Mouse (Mus musculus) heart, adult 8-10 months (tissue): Measurements from ENCODE around the gene Gatd1. TPM values are rescaled to one million over a fixed set of nuclear protein-coding genes. Genes with fewer than 3 reads are reported as not detected.
"Not testable (repeated sequence)": the region's sequence is repeated elsewhere in the genome, so short reads cannot be mapped to it uniquely, and the experiment has no call there.

ENCODE experiments used
- DNase-seq: peaks from one replicate; pipeline ENCODE4 v3.0.0; 2022; ENCODE audit warnings: low spot score
- total RNA-seq, 4 experiments: library from RNA; stranded (reverse); gene quantifications; 2 replicates each; pipeline ENCODE4 v1.2.4; 2022

The Gatd1 gene
- 10 to 100 TPM; 13.3 to 16.0 (median 14.8) TPM for total RNA-seq

DNA sequence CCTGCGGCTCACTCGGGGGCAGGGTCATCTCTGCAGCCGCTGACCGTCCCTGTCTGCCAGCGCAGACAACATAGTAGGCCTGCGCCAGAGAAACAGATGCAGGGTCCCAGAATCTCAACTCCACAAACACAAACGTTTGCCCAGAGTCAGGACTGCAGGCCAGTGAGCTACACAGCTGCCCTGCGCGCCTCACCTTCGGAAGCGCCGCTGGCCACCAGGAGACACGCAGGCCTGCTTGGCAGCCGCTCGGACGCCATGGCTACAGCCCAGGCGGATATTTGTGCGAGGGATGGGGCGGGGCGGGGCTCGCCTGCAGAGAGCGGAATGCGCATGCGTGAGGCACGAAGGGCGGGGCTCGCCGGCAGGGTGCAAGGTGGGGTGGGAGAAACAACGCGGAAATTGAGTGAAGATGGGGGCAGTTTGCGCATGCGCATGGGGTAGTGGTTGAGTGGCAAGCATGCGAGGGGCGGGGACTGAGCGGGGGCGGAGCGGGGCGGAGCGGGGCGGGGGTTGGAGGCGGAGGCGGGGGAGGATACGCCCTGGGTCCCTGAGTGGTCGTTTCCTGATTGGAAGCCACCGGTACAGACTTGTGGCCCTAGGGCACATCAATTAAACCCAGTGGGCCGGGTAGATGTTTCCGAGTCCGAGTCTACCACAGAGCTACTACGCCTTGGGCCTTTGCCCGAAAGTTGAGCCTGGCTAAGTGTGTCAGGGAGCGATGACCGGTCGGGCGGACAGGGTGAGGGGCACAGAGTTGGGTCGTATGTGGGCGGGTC lies at the start of gene Gatd1:
Gene Gatd1, minus strand, starts transcription at position 328 of the 776 bp plus-strand sequence.
- peak; percentile 98 for DNase-seq

DNA sequence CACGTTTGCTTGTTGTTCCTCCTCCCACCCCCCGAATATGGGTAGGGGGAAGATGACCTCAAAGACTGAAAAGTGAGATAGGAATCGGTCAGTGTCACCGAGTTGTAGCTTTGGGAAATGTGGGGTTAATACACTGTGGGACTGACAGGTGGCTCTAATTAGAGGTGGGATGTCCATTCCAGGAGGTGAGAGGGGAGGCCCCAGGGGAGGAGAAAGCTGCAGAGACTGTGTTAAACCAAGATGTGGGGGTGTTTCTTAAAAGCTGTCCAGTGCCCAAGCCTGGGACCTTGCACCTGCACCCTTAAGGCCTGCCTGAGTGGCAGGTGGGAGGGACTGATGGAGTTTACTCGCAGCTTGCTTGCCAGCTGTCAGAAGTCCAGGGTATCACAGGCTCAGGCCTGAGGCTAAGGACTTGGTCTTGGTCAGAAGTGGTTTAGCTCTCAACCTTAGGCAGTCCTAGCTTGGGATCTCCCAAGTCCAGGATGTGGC lies 48.4 kb upstream of the Gatd1 start:
- DNase-seq = no peak

DNA sequence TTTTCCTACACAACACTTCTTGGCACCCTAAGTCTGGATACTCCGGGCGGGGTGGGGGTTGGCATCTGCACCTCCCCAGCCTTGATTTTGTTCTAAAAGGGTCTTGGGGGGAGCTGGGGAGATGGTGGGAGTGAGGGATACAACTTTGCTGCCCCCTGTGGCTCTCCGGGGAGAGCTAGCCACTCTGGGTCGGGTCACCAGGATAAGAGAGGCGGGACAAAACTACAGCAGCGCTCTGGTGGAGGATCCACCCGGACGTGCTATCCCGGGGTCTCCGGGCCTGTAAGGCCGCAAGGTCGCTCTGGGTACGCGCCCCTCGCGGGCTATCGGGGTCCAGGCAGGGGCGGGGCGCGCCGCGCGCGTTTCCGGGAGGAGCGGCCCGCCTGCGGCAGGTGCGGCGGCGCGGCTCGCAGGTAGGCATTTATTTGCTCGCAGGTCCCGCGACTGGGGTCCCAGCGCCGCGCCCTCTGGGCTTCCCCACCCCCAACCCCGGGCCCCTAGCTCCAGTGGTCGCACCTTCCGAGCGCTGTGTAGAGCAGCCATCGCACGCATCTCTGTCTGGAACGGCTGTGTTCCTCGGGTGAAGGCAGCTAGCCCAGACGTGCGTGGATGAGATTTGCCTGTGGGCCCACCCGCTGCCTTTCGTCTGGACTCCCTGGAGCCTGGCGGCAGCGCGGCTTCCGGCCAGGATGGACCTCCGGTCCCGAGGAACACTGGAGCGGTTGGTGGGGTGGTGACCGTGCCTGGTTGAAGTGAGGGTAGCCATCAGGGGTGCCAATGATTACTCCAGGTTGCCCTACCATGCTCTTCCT lies 47.8 kb upstream of the Gatd1 start:
- no peak for DNase-seq

DNA sequence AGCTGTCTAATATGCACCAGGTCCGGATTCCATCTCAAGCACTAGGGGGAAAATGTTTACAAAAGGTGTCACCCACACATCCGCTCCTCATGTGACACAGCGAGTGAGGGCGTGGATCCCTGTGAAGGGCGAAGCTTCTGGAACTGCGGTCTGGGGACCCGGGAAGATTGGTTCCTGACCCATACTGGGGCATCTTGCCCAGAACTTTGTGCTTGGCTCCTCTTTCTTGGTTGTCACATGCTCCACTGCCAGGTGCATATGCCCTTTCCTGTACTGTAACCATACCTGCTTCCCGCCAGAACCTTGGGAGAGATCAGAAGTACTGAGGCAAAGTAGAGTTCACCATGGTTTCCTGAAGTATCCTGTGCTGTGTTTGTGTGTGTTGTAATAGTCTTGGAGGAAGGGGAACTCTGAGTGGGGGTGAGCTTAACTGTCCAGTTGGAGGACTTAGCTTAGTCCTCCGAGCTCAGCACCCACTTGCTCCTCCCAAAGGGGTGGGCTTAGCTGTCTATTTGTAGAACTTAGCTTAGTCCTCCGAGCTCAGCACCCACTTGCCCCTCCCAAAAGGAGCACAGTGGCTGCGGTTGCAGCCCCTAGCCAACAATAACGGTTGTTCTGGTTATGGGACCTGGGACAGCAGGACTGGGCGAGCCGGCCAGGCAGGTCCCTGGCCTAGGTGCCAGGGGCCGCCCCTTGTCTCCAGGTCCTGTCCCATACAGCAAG lies 46.6 kb upstream of the Gatd1 start, which contains the start of gene Cracr2b:
Gene Cracr2b, plus strand, starts transcription at position 704 of the 723 bp plus-strand sequence.
- no peak for DNase-seq

DNA sequence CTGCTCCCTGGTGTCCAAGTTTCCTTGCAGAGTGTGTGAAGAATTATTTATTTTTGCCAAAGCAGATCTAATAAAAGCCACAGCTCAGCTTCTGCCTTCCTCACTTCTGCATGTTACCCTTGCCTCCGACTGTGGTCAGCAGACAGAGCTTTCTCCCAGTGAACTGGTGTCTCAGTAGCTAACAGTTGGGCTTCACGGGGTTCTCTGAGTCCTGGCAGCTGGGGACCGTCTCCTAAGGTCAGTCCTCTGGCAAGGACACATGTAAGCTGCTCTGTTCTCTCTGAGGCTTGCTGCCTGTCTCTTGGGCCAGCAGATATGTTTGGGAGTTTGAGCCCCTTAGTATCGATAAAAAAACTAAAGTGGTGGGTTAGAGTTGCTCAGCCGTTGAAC lies 46.1 kb upstream of the Gatd1 start:
- no peak for DNase-seq

DNA sequence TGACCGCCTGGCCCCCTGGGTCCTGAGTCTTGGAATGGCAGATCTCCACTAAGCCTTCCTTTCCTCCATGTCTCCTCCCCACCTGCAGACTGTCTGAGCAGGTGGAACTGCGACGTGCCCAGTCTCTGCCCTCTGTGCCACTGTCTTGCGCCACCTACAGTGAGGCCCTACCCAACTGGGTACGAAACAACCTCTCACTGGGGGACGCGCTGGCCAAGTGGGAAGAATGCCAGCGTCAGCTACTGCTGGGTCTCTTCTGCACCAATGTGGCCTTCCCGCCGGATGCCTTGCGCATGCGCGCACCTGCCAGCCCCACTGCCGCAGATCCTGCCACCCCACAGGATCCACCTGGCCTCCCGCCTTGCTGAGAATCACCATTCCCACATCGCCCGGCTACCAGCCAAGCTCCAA lies 45.4 kb upstream of the Gatd1 start:
- DNase-seq = no peak

DNA sequence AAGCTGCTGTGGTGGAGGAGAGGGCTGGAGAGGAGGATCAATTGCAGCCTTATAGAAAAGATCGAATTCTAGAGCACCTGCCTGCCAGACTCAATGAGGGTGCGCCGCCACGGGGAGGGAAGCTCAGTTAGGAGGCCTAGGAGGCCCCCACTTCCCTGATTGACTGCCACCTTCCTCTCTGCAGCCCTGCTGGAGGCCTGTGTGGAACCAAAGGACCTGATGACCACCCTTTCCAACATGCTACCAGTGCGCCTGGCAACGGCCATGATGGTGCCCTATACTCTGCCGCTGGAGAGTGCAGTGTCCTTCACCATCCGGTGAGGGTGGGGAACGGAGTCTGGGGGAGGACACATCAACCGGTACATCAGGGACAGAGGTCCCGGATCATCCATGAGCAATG lies 44.7 kb upstream of the Gatd1 start:
- no peak for DNase-seq

DNA sequence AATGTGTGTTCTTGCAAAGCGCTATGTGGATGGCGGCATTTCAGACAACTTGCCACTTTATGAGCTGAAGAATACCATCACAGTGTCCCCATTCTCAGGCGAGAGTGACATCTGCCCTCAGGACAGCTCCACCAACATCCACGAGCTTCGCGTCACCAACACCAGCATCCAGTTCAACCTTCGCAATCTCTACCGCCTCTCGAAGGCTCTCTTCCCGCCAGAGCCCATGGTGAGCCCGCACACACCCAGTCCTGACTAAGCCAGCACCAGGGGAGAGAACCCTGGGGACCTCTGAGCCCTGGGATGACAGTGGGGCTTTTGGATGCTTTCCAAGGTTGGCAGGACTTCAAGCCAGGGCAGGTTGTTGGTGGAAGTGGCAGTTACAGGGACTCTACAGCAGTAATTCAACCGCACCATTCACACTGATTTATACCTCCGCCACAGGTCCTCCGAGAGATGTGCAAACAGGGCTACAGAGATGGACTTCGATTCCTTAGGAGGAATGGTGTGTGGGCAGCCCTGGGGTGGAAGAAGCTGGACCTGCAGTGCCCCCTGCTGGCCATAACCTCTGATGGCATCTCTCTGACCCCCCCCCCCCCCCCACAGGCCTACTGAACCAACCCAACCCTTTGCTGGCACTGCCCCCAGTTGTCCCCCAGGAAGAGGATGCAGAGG lies 44.2 kb upstream of the Gatd1 start:
- DNase-seq = peak; percentile 44

DNA sequence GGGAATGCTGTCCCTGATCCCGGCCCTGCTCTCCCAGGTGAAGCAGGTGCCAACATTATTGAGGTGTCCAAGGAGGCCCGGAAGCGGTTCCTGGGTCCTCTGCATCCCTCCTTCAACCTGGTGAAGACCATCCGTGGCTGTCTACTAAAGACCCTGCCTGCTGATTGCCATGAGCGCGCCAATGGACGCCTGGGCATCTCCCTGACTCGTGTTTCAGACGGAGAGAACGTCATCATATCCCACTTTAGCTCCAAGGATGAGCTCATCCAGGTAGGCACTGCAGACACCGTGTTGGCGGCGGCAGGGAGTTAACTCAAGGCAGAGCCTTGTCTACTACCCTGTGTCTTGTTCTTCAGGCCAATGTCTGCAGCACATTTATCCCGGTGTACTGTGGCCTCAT lies 43.3 kb upstream of the Gatd1 start:
- no peak for DNase-seq

DNA sequence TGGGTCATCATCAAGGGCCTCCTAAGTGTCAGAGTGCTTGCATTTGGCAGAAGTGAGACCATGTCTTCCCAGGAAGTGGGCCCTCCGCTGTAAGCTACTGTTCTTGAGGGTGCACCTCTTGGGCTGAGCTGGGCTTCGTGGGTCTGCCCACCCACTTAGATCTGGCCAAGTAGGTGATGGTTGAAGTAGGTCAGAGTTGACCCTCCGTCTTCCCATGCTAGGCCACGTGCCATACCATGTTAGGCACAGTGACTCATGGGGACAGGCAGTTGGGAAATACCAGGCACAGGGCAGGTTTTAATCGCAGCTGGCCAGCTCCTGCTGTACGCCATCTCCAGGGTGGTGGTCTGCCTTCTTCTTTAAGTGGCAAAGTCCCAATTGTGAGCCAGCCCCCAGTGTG lies 42.8 kb upstream of the Gatd1 start:
- no peak for DNase-seq

DNA sequence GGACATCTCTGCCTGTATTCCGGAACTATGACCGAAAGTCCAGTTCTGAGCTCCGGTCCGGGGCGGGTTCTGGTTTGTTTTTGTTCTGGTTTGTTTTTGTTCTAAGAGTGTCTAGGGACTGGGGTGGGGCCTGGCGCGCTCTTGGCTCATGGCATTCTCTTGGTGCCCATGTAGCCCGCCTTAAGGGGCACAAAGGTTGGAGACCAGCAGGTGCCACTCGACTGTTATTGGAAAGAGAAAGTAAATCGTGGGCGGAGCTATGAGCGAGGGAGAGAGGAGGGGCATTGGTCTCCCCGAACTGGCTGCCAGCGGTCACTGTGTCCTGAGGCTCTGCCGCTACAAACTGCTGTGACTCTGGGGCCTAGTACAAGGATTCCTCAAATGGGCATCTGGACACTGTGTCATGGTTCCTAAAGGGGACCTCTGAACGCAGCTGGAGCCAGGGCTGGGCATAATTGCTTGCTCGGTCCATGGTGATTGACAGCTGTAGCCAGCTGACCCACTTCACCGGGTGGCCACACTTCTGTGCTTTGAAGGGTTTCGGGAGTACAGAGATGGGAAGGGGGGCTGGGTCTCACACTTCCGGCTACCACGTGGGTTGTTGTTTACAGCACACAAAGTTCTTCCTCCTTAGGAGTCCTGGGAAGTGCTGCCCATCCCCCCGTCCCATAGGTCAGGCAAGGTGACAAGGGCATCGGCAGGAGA lies 41.8 kb upstream of the Gatd1 start:
- peak; percentile 88 for DNase-seq

DNA sequence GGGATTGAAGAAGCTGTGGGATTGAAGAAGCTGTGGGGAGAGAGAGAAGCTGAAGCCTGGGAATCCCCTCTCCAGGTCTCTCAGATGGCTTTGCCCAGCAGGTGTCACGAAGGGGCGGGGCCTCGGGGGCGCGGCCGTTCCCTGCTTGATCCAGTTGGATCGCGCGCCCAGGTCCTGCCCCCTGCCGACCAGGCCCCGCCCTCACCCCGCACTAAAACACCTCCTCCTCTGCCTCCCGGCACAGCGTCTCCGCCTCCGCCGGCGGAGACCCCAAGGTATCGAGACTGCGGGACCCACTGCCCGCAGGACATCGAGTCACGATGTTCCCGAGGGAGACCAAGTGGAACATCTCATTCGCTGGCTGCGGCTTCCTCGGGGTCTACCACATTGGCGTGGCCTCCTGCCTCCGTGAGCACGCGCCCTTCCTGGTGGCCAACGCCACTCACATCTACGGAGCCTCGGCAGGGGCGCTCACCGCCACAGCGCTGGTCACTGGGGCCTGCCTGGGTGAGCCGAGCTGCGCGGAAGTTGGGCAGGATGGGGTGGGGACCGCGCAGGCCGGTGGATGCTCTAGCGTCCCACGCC lies 41.1 kb upstream of the Gatd1 start, which contains the start of gene Pnpla2:
Gene Pnpla2, plus strand, starts transcription at position 232 of the 585 bp plus-strand sequence.
- peak; percentile 91 for DNase-seq

DNA sequence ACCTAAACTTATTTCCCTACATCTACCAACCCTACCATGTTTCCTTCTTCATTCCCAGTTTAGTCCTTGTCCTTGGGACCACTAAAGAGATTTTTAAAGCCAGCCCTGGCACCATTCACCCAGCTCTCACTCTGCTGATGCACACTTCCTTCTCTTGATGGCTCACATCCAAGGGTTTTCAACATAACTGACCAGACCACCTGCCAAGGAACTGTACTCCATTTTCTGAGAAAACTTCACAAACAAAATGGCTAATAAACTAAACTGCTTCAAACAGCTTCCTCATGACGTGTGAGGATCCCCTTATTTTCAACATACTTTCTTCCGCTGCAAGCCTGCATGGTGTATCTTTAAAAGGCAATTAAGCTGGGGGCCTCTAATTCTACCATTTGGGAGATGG lies 39.7 kb upstream of the Gatd1 start:
- DNase-seq = no peak

DNA sequence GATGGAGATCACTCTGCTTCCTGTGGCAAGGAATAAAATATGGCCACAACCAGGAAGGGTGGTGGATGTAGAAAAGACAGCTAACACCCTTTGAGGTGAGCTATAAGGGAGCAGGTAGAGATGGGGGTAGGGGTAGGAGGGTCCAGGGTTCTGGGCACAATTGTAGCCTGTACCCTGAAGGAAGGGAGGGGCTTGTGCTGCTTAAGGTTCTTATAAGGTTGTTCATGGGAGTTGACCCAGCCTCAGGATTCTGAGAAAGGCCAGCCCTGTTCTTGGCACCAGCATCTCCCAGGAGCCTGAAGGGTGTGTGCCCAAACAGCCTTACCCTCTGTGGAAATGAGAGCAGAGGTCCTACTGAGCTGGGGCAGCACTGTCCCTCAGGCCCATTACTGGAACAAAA lies 38.0 kb upstream of the Gatd1 start:
- no peak for DNase-seq

DNA sequence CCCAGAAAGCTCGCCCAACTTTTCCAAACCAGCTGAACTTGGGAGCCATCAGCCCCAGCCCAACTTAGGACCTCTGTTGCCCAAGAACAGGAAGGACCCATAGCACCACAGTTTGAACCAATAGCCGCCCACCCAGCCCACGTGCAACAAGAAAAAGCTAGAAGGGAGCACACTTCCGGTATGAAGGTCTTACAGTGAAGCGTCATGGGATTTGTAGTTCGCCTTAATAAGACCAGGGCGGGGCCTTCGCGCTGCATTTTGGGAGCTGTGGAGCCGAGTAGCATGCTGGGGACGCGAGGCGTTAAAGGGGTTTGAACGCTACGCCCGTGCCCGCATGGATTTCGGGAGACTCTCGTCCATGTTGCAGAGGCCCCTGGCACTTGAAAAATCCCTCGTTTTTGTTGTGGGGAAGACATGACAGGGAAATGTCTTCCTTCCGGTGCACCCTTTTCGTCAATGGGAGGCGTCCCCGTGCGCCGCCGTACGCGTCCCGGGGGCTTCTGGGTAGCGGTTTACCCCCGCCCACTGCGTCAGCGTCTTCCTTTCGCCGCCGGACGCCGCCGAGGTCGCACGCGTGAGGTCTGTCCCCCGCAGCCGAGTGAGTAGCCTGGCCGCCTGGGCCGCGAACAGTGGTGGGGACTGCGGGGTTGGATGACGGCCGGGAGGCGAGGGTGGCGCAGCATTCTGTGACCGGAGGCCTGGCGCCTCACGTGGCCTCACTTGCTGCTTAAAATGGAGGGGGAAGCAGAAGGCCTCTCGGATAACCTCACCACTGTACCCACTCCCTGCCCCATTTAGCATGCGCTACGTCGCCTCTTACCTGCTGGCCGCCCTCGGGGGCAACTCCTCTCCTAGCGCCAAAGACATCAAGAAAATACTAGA lies 33.4 kb upstream of the Gatd1 start, which contains the start of gene Rplp2:
Gene Rplp2, plus strand, starts transcription at position 261 of the 882 bp plus-strand sequence.
- peak; percentile 95 for DNase-seq

DNA sequence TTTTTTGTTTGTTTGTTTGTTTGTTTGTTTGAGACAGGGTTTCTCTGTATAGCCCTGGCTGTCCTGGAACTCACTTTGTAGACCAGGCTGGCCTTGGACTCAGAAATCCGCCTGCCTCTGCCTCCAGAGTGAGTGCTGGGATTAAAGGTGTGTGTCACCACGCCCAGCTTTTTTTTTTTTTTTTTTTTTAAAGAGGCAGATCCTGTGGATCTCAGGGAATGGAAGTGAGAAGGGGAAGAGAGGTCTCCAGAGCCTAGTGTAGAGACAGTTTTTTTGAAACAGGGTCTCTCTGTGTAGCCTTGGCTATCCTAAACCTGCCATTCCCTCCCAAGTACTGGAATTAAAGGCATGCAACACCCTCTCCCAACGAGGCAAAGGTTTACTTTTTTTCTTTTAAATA lies 32.4 kb upstream of the Gatd1 start:
- not testable (repeated sequence) for DNase-seq

DNA sequence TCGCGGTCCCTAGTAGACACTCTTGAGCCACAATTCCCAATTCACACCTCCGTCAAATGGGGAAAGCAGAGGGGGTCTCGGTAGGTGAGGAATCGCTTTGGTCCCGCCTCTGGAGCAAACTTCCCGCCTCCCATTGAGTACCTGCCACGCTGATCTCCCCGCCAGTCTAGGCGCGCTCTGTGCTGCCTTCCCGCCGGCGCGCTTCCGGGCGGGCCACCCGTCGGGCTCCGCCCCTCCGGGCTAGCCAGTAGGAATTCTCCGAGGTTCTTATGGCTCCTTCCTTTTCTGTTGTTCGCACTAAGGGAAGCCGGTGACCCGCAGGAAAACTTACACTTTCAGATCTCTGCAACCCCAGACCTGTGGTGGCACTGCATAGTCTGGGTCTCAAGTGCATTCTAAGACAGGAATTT lies 29.9 kb upstream of the Gatd1 start, which contains the start of gene Pidd1:
Gene Pidd1, minus strand, starts transcription at position 198 of the 410 bp plus-strand sequence.
- DNase-seq = no peak

DNA sequence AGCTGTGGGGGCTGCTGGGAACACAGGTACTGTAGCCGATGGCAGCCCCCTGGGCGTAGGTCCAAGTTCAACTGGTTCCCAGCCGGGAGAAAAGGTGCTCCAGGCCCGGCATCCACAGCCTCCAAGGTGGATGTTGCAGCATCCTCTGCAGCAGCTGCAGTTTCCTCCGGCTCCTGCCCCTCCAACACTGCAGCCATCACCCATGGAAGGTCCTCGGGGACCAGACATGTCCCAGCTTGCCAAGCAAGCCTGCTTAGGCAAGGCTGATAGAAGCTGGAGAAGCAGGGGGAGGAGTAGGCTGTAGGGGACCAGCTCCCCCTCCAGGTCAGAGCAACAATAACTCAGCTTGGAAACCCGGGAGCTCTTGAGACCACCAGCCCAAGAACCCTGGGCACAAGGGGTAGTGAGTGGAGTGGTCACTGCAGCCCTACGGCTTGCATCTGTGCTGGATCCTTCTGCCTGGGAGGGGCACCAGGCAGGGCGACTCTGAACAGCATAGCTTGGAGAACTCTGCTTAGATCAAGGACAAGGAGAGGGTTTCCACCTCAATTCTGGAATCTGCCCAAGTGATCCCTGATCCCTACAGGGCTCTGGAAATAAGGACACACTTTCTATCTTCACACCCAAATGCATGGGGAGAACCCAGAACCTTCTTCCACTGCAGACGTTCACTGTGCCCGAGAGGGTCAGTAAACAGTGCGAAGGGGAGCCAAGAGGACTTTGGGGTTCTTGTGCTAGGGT lies 29.3 kb upstream of the Gatd1 start:
- no peak for DNase-seq
